Mouse (Mus musculus) MN1 (cell line): ENCODE measurements at regions not wholly inside any gene's neighbourhood (a gene's known extent, or its start where the extent isn't known, plus 50 kb on each side); places are given as distances from the start of the nearest gene placed in this dataset.
A peak's percentile ranks its signal among the peaks of the same experiment; 100 is the strongest.

Experiments used
- DNase-seq: peaks from one replicate; pipeline ENCODE4 v3.0.0-alpha.2; 2016; ENCODE audit warnings: low spot score

- peak; percentile 23 for DNase-seq
Measured at GRCm38 (mm10) chr15:18189622-18190308, 629.0 kb upstream of the Cdh10 start.

- DNase-seq = no peak
Measured at GRCm38 (mm10) chr15:18190490-18190889, 628.3 kb upstream of the Cdh10 start.

- no peak for DNase-seq
Measured at GRCm38 (mm10) chr15:18211102-18211501, 607.6 kb upstream of the Cdh10 start.

GRCm38 (mm10) chr15:18219913-18220312 is 598.8 kb upstream of the Cdh10 start:
- no peak for DNase-seq
